Comparison of ENCODE assay signal across 10 mouse cellular contexts in genomic region chr1:171279012-171279705, GRCm38 (mm10). TPM values are rescaled to one million over a fixed set of nuclear protein-coding genes. Genes with fewer than 3 reads are reported as not detected.
DNase-seq lines count a peak whose midpoint lies in the region; ATAC-seq lines count a peak whose summit lies in the region.
"Had no signal": no experiment of that assay in that cellular context is flagged by ENCODE, and none has a peak within 500 bp of the region (broad histone marks: within the 10 kb centered on the region; RNA-seq: fewer than 3 reads in every experiment).

No protein-coding gene starts in this region.

- no peaks in the 10 kb centered on the region for H3K27me3 ChIP-seq in embryonic facial prominence, embryonic 10.5 days (replicated peaks; ENCODE audit: low read depth, poor library complexity, severe bottlenecking)
- H3K27me3 ChIP-seq in limb, embryonic 12.5 days: no peaks in the 10 kb centered on the region
- H3K27me3 ChIP-seq: megakaryocyte, embryonic 14.5 days had no signal

- H3K4me2 ChIP-seq in limb, embryonic 12.5 days: peak overlapping the region; percentile 93

- no peak for ATAC-seq in limb, embryonic 12.5 days (ENCODE audit: insufficient number of reproducible peaks, insufficient read depth, low FRiP score, low TSS enrichment, low read depth)

- intact Hi-C loops in heart, postnatal 10 days (cut with DNase I): no loop called here

- no peak overlapping the region for H3K27ac ChIP-seq in embryonic facial prominence, embryonic 10.5 days (replicated peaks)
- H3K27ac ChIP-seq in limb, embryonic 12.5 days: no peak overlapping the region

- H3K4me1 ChIP-seq in embryonic facial prominence, embryonic 10.5 days: peaks cover 29% of the 10 kb centered on the region
- H3K4me1 ChIP-seq in limb, embryonic 12.5 days (replicated peaks): peaks cover 15% of the 10 kb centered on the region

- DNase-seq in heart, adult 11 months: peak; percentile 87
- no peak for DNase-seq in heart, postnatal 10 days
- peak; percentile 2 for DNase-seq in layer of hippocampus, adult 9-11 months
- no peak for DNase-seq in layer of hippocampus, adult 11-12 months (ENCODE audit: low spot score)
- DNase-seq in embryonic facial prominence, embryonic 10.5 days (ENCODE audit: low spot score): peak; percentile 4
- DNase-seq in left cerebral cortex, adult 9 months (ENCODE audit: low spot score in 2 of 2): no peak
- DNase-seq in c-Kit-positive CD71-positive TER-119-positive erythroid progenitor cells, embryonic 14.5 days (ENCODE audit: low spot score): no peak
- DNase-seq: gastrocnemius, postnatal 14 days had no signal

- H3K4me3 ChIP-seq in embryonic facial prominence, embryonic 10.5 days: peak overlapping the region; percentile 78
- H3K4me3 ChIP-seq in limb, embryonic 12.5 days (replicated peaks): no peak overlapping the region

- 0 out of 2 replicates have a peak overlapping the region, but pooled peaks have one; percentile 79 for H3K9ac ChIP-seq in limb, embryonic 12.5 days (replicated peaks)

- H3K36me3 ChIP-seq in embryonic facial prominence, embryonic 10.5 days (replicated peaks): peaks cover 77% of the 10 kb centered on the region
- peaks cover 70% of the 10 kb centered on the region for H3K36me3 ChIP-seq in limb, embryonic 12.5 days

- H3K9me3 ChIP-seq in embryonic facial prominence, embryonic 10.5 days: no peaks in the 10 kb centered on the region
- H3K9me3 ChIP-seq in limb, embryonic 12.5 days: no peaks in the 10 kb centered on the region
- H3K9me3 ChIP-seq: megakaryocyte, embryonic 14.5 days had no signal

- 87% methylated on average over 14 of the region's 14 CpGs for WGBS in embryonic facial prominence, embryonic 10.5 days
- 89% methylated on average over 14 of the region's 14 CpGs for WGBS in limb, embryonic 12.5 days

RNA-seq across cellular contexts. Expression of gene Ppox, which starts 1.8 kb away (rescaled TPM):
- total RNA-seq in heart, postnatal 10 days (2021): 10 to 100 TPM; 20.7 to 21.4 TPM
- polyA plus RNA-seq in embryonic facial prominence, embryonic 10.5 days (2016; fragmentation: Nextera tagmentation; extraction: Ambion mirVana): 52.0 and 57.5 TPM in 2 replicates
- polyA plus RNA-seq in limb, embryonic 12.5 days (2016; fragmentation: Nextera tagmentation; extraction: Ambion mirVana): 71.9 and 75.9 TPM in 2 replicates

RNA-seq across cellular contexts. Expression of gene Usp21, which starts 8.6 kb away (rescaled TPM):
- total RNA-seq in heart, postnatal 10 days (2021): 10 to 100 TPM; 20.7 to 26.8 TPM
- polyA plus RNA-seq in embryonic facial prominence, embryonic 10.5 days (2016; fragmentation: Nextera tagmentation; extraction: Ambion mirVana): 106 and 107 TPM in 2 replicates
- 132 and 134 TPM in 2 replicates for polyA plus RNA-seq in limb, embryonic 12.5 days (2016; fragmentation: Nextera tagmentation; extraction: Ambion mirVana)

RNA-seq across cellular contexts. Expression of gene B4galt3, which starts 9.0 kb away (rescaled TPM):
- total RNA-seq in heart, postnatal 10 days (2021): 10 to 100 TPM; 28.0 to 28.6 TPM
- polyA plus RNA-seq in embryonic facial prominence, embryonic 10.5 days (2016; fragmentation: Nextera tagmentation; extraction: Ambion mirVana): 68.7 and 70.8 TPM in 2 replicates
- 82.1 and 84.8 TPM in 2 replicates for polyA plus RNA-seq in limb, embryonic 12.5 days (2016; fragmentation: Nextera tagmentation; extraction: Ambion mirVana)

RNA-seq across cellular contexts. Expression of gene Ufc1, which starts 15.7 kb away (rescaled TPM):
- total RNA-seq in heart, postnatal 10 days (2021): 100 to 1,000 TPM; 101 to 112 TPM
- 100 and 105 TPM in 2 replicates for polyA plus RNA-seq in embryonic facial prominence, embryonic 10.5 days (2016; fragmentation: Nextera tagmentation; extraction: Ambion mirVana)
- 108 and 111 TPM in 2 replicates for polyA plus RNA-seq in limb, embryonic 12.5 days (2016; fragmentation: Nextera tagmentation; extraction: Ambion mirVana)

RNA-seq across cellular contexts. Expression of gene Ndufs2, which starts 28.0 kb away (rescaled TPM):
- 1,000 to 10,000 TPM; 1,054 to 1,076 TPM for total RNA-seq in heart, postnatal 10 days (2021)
- polyA plus RNA-seq in embryonic facial prominence, embryonic 10.5 days (2016; fragmentation: Nextera tagmentation; extraction: Ambion mirVana): 269 and 279 TPM in 2 replicates
- polyA plus RNA-seq in limb, embryonic 12.5 days (2016; fragmentation: Nextera tagmentation; extraction: Ambion mirVana): 251 and 257 TPM in 2 replicates

Comparison
In these comparisons a context has a peak if more than half of its experiments do, and no peak if none do; other contexts are left out.
1. DNase-seq: peak in heart, adult 11 months (single experiment), layer of hippocampus, adult 9-11 months (single experiment) and embryonic facial prominence, embryonic 10.5 days (single experiment); none in heart, postnatal 10 days (0 of 2), layer of hippocampus, adult 11-12 months (single experiment), left cerebral cortex, adult 9 months (0 of 2) and c-Kit-positive CD71-positive TER-119-positive erythroid progenitor cells, embryonic 14.5 days (single experiment).